Mouse (Mus musculus): ENCODE data around the gene Sstr1.

Sstr1 gene

DNA sequence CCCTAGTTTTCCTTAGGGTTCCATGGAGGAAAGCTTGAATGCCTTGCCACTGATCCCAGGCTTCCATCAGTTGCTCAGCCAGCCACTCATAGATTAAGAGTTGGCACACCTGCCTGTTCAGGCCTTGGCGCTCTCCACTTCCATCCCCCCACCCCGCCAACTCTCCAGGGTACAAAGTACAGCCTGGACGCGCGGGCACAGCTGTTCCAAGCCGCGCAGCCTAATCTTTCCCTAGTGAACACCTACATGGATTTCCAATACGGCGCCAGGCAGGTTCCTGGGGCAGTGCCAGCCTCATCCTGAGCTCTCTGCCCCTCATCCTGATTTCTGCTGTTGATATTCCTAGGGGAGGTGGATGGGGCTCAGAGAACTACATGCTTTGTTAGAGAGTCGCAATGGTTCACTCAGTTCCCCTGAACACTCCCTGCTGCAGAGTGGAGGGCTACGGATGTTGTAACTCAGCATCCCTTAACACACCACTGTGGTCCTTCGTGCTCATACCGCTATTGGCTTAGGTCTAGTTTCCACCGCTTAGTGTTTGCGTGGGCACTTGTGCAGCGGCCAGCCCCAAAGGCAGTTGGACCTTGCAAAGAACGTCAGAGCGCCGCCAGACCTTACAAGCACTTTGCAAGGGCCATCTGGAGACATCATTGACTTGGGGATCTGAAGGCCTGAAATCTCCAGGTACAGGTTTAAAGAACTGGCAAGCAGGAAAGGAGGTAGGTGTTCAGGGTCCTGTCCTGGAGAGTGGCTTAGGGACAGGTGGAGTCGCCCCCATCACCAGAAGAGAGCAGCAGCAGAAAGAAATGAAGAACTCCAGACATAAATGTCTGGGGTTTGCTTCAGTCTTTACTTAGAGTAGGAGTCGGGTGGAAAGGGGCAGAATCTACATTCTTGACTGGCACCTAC lies at the start of gene Sstr1:
Sstr1 (plus strand) TSS at position 610 of the 909 bp plus-strand sequence.
- Histone ChIP-seq H3K4me3 (replicated peaks; ENCODE audit: low read length) (peak within 1 kb of the TSS; percentile 72), H3K9me3 (ENCODE audit: low read length) (no peaks in the 10 kb centered on the region), H3K4me1 (replicated peaks; ENCODE audit: low read depth, low read length) (peaks cover 45% of the 10 kb centered on the region), H3K27me3 (ENCODE audit: insufficient read depth, low read length) (peaks cover 63% of the 10 kb centered on the region), H3K36me3 (ENCODE audit: insufficient read depth, low read length) (no peaks in the 10 kb centered on the region)
- TF ChIP-seq POU5F1 (IDR thresholded peaks at IDR 0.05; ENCODE audit: borderline replicate concordance, low read length) (no peak), NANOG (IDR thresholded peaks at IDR 0.05; ENCODE audit: borderline replicate concordance, low read length) (no peak), CTCF (conservative IDR thresholded peaks at IDR 0.05; ENCODE audit: low read length) (no peak)

DNA sequence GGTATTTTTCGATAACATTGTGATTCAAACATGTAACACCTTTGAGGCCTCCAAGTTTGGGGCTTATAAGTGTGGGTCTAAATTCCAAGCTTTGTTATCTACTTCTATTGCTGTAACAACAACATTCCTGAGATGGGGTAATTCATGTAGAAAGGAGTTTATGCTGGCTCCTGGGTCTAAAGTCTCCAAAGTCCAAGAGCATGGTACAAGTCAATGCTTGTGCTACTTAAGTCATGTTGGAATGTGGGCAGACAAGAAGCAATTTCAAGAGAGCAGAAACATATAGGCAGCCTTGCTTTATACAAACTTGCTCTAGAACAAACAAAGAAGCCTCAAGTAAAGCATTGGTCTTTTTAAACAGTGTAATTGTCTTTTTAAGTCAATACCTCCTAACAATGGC lies 12.8 kb upstream of the Sstr1 start:
- TF ChIP-seq CTCF (conservative IDR thresholded peaks at IDR 0.05; ENCODE audit: low read length) (no peak), POU5F1 (IDR thresholded peaks at IDR 0.05; ENCODE audit: borderline replicate concordance, low read length) (no peak), NANOG (IDR thresholded peaks at IDR 0.05; ENCODE audit: borderline replicate concordance, low read length) (no peak)
- peaks cover 8% of the 10 kb centered on the region for H3K9me3 ChIP-seq (ENCODE audit: low read length)
- H3K36me3 ChIP-seq (ENCODE audit: insufficient read depth, low read length): no peaks in the 10 kb centered on the region
- no peaks in the 10 kb centered on the region for H3K4me1 ChIP-seq (replicated peaks; ENCODE audit: low read depth, low read length)
- peaks cover 2% of the 10 kb centered on the region; the same call in 1 of the 2 replicates for H3K27me3 ChIP-seq (ENCODE audit: insufficient read depth, low read length)
- H3K4me3 ChIP-seq (replicated peaks; ENCODE audit: low read length): no peak overlapping the region

DNA sequence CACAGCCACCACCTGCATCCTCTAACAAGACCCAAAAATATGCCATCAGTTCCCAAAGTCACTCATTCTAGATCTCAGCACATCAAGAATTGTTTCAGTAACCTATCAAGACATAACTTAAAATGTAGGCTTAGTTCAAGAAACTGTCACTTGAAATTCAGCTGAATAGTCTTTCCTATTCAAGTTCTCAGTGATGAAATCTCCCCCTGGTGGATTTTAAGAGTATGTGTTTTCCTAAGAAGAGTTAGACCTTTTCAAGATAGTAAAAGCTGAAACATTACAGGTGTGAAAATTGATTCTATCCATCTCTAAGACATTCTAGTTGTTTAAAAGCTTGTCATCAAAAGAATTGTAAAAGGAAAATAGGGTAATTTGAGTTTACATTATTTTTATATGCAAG lies 10.4 kb upstream of the Sstr1 start:
- Histone ChIP-seq H3K36me3 (ENCODE audit: insufficient read depth, low read length) (no peaks in the 10 kb centered on the region), H3K4me1 (replicated peaks; ENCODE audit: low read depth, low read length) (no peaks in the 10 kb centered on the region), H3K9me3 (ENCODE audit: low read length) (no peaks in the 10 kb centered on the region), H3K4me3 (replicated peaks; ENCODE audit: low read length) (no peak overlapping the region), H3K27me3 (ENCODE audit: insufficient read depth, low read length) (peaks cover 2% of the 10 kb centered on the region; the same call in 1 of the 2 replicates)
- no peak for TF ChIP-seq POU5F1 (IDR thresholded peaks at IDR 0.05; ENCODE audit: borderline replicate concordance, low read length)
- TF ChIP-seq NANOG (IDR thresholded peaks at IDR 0.05; ENCODE audit: borderline replicate concordance, low read length): no peak
- peak; percentile 41 for TF ChIP-seq CTCF (conservative IDR thresholded peaks at IDR 0.05; ENCODE audit: low read length)

GRCm38 (mm10) chr12:58207956-58208355 lies 3.6 kb upstream of the Sstr1 start:
- Histone ChIP-seq H3K4me1 (replicated peaks; ENCODE audit: low read depth, low read length) (peaks cover 22% of the 10 kb centered on the region), H3K9me3 (ENCODE audit: low read length) (no peaks in the 10 kb centered on the region)

GRCm38 (mm10) chr12:58212261-58212923 lies 820 bp downstream of the Sstr1 start:
- TF ChIP-seq NANOG (IDR thresholded peaks at IDR 0.05; ENCODE audit: borderline replicate concordance, low read length) (no peak), CTCF (conservative IDR thresholded peaks at IDR 0.05; ENCODE audit: low read length) (no peak), POU5F1 (IDR thresholded peaks at IDR 0.05; ENCODE audit: borderline replicate concordance, low read length) (no peak)

More at GRCm38 (mm10) chr12:58207956-58208355, 3.6 kb upstream of the Sstr1 start:
- peaks cover 44% of the 10 kb centered on the region for H3K27me3 ChIP-seq (ENCODE audit: insufficient read depth, low read length)
- no peak for TF ChIP-seq POU5F1 (IDR thresholded peaks at IDR 0.05; ENCODE audit: borderline replicate concordance, low read length)
- no peak for TF ChIP-seq NANOG (IDR thresholded peaks at IDR 0.05; ENCODE audit: borderline replicate concordance, low read length)
- no peaks in the 10 kb centered on the region for H3K36me3 ChIP-seq (ENCODE audit: insufficient read depth, low read length)
- no peak overlapping the region for H3K4me3 ChIP-seq (replicated peaks; ENCODE audit: low read length)

DNA sequence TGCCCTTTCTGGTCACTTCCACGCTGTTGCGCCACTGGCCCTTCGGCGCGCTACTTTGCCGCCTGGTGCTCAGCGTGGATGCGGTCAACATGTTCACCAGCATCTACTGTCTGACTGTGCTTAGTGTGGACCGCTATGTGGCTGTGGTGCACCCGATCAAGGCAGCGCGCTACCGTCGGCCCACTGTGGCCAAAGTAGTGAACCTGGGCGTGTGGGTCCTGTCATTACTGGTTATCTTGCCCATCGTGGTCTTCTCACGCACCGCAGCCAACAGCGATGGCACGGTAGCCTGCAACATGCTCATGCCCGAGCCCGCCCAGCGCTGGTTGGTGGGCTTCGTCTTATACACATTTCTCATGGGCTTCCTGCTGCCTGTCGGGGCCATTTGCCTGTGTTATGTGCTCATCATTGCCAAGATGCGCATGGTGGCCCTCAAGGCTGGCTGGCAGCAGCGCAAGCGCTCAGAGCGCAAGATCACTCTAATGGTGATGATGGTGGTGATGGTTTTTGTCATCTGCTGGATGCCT lies 1.4 kb downstream of the Sstr1 start:
- Histone ChIP-seq H3K4me1 (replicated peaks; ENCODE audit: low read depth, low read length) (peaks cover 45% of the 10 kb centered on the region), H3K4me3 (replicated peaks; ENCODE audit: low read length) (peak overlapping the region; percentile 72), H3K9me3 (ENCODE audit: low read length) (no peaks in the 10 kb centered on the region), H3K27me3 (ENCODE audit: insufficient read depth, low read length) (peaks cover 66% of the 10 kb centered on the region), H3K36me3 (ENCODE audit: insufficient read depth, low read length) (no peaks in the 10 kb centered on the region)
- TF ChIP-seq POU5F1 (IDR thresholded peaks at IDR 0.05; ENCODE audit: borderline replicate concordance, low read length): no peak
- no peak for TF ChIP-seq NANOG (IDR thresholded peaks at IDR 0.05; ENCODE audit: borderline replicate concordance, low read length)
- TF ChIP-seq CTCF (conservative IDR thresholded peaks at IDR 0.05; ENCODE audit: low read length): no peak

More at GRCm38 (mm10) chr12:58212261-58212923, 820 bp downstream of the Sstr1 start:
- H3K27me3 ChIP-seq (ENCODE audit: insufficient read depth, low read length): peaks cover 66% of the 10 kb centered on the region
- H3K9me3 ChIP-seq (ENCODE audit: low read length): no peaks in the 10 kb centered on the region
- peak overlapping the region; percentile 72 for H3K4me3 ChIP-seq (replicated peaks; ENCODE audit: low read length)
- H3K36me3 ChIP-seq (ENCODE audit: insufficient read depth, low read length): no peaks in the 10 kb centered on the region
- peaks cover 45% of the 10 kb centered on the region for H3K4me1 ChIP-seq (replicated peaks; ENCODE audit: low read depth, low read length)

- Histone ChIP-seq H3K36me3 (ENCODE audit: insufficient read depth, low read length) (no peaks in the 10 kb centered on the region), H3K27me3 (ENCODE audit: insufficient read depth, low read length) (peaks cover 63% of the 10 kb centered on the region), H3K4me3 (replicated peaks; ENCODE audit: low read length) (peak overlapping the region; percentile 72), H3K9me3 (ENCODE audit: low read length) (no peaks in the 10 kb centered on the region), H3K4me1 (replicated peaks; ENCODE audit: low read depth, low read length) (peaks cover 45% of the 10 kb centered on the region)
- TF ChIP-seq POU5F1 (IDR thresholded peaks at IDR 0.05; ENCODE audit: borderline replicate concordance, low read length): no peak
- TF ChIP-seq CTCF (conservative IDR thresholded peaks at IDR 0.05; ENCODE audit: low read length): no peak
- TF ChIP-seq NANOG (IDR thresholded peaks at IDR 0.05; ENCODE audit: borderline replicate concordance, low read length): no peak
Observed at GRCm38 (mm10) chr12:58213451-58214288, 2.1 kb downstream of the Sstr1 start.
